Mouse (Mus musculus): Measurements from ENCODE around the gene Cirbp. TPM values are rescaled to one million over a fixed set of nuclear protein-coding genes. Genes with fewer than 3 reads are reported as not detected.

Cirbp gene
- total and polyA plus RNA-seq, 2 experiments from 2014 or later = 424 to 834 TPM

- DNase-seq (peak; percentile 100), ATAC-seq (peak; percentile 94)
- peak; percentile 25 for TF ChIP-seq CTCF (IDR thresholded peaks at IDR 0.05; ENCODE audit: low read depth)
- H3K36me3 ChIP-seq (ENCODE audit: insufficient read depth) = peaks cover 28% of the 10 kb centered on the region
- H3K9ac ChIP-seq = peak overlapping the region; percentile 47
- peak overlapping the region; percentile 87 for H3K27ac ChIP-seq (ENCODE audit: low read depth, low read length)
- no peaks in the 10 kb centered on the region for H3K27me3 ChIP-seq (ENCODE audit: insufficient read depth, low read length)
- peak overlapping the region; percentile 80 for H3K4me2 ChIP-seq (ENCODE audit: low read depth)
- H3K9me3 ChIP-seq (ENCODE audit: low read length) = no peaks in the 10 kb centered on the region
- peaks cover 12% of the 10 kb centered on the region for H3K4me1 ChIP-seq (ENCODE audit: insufficient read depth)
- WGBS = under 1% methylated on average over 55 of the region's 55 CpGs
- H3K4me3 ChIP-seq (ENCODE audit: low read depth, low read length) = peak overlapping the region; percentile 42
These were observed 6.0 kb upstream of the Cirbp start for GRCm38 (mm10) chr10:80159561-80160454.

GRCm38 (mm10) chr10:80160455-80161371, 5.1 kb upstream of the Cirbp start:
- WGBS = 5% methylated on average over 32 of the region's 33 CpGs
- ATAC-seq (no peak), DNase-seq (no peak)
- Histone ChIP-seq H3K9me3 (ENCODE audit: low read length) (no peaks in the 10 kb centered on the region), H3K27ac (ENCODE audit: low read depth, low read length) (peak overlapping the region; percentile 72), H3K4me3 (ENCODE audit: low read depth, low read length) (peak overlapping the region; percentile 42), H3K36me3 (ENCODE audit: insufficient read depth) (peaks cover 19% of the 10 kb centered on the region), H3K9ac (peak overlapping the region; percentile 37), H3K4me2 (ENCODE audit: low read depth) (peak overlapping the region; percentile 80), H3K27me3 (ENCODE audit: insufficient read depth, low read length) (no peaks in the 10 kb centered on the region), H3K4me1 (ENCODE audit: insufficient read depth) (peaks cover 18% of the 10 kb centered on the region)
- no peak for TF ChIP-seq CTCF (IDR thresholded peaks at IDR 0.05; ENCODE audit: low read depth)

- Histone ChIP-seq H3K27me3 (ENCODE audit: insufficient read depth, low read length) (no peaks in the 10 kb centered on the region), H3K9ac (peak overlapping the region; percentile 35; the same call in 1 of the 2 replicates), H3K36me3 (ENCODE audit: insufficient read depth) (peaks cover 10% of the 10 kb centered on the region), H3K9me3 (ENCODE audit: low read length) (no peaks in the 10 kb centered on the region), H3K4me3 (ENCODE audit: low read depth, low read length) (no peak overlapping the region), H3K4me1 (ENCODE audit: insufficient read depth) (peaks cover 24% of the 10 kb centered on the region), H3K27ac (ENCODE audit: low read depth, low read length) (no peak overlapping the region), H3K4me2 (ENCODE audit: low read depth) (no peak overlapping the region)
- no peak for TF ChIP-seq CTCF (IDR thresholded peaks at IDR 0.05; ENCODE audit: low read depth)
- DNase-seq (no peak), ATAC-seq (no peak)
- 20% methylated on average over 7 of the region's 7 CpGs for WGBS
These were observed 4.1 kb upstream of the Cirbp start for GRCm38 (mm10) chr10:80161522-80162242.

DNA sequence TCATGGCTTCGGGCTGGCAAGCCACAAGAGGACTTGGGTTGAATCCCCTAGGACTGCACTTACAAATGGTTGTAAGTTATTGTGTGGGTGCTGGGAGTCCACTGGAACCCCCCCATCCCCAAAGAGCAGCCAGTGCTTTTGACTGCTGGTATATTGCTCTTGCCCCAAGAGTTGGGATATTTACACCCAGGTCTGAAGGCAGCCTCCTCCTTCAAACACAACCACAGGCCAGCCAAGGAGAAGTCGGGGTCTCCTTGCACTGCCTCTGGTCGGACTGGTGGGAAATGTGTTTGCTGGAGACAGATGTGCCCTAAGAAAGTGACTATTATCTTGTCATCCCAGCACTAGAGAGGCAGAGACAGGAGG, 3.6 kb upstream of the Cirbp start:
- Histone ChIP-seq H3K27me3 (ENCODE audit: insufficient read depth, low read length) (no peaks in the 10 kb centered on the region), H3K4me1 (ENCODE audit: insufficient read depth) (peaks cover 29% of the 10 kb centered on the region), H3K4me2 (ENCODE audit: low read depth) (no peak overlapping the region), H3K4me3 (ENCODE audit: low read depth, low read length) (no peak overlapping the region), H3K9me3 (ENCODE audit: low read length) (no peaks in the 10 kb centered on the region), H3K27ac (ENCODE audit: low read depth, low read length) (no peak overlapping the region), H3K36me3 (ENCODE audit: insufficient read depth) (peaks cover 4% of the 10 kb centered on the region), H3K9ac (no peak overlapping the region)
- DNase-seq (no peak), ATAC-seq (no peak)
- 81% methylated on average over 3 of the region's 3 CpGs for WGBS
- no peak for TF ChIP-seq CTCF (IDR thresholded peaks at IDR 0.05; ENCODE audit: low read depth)

DNA sequence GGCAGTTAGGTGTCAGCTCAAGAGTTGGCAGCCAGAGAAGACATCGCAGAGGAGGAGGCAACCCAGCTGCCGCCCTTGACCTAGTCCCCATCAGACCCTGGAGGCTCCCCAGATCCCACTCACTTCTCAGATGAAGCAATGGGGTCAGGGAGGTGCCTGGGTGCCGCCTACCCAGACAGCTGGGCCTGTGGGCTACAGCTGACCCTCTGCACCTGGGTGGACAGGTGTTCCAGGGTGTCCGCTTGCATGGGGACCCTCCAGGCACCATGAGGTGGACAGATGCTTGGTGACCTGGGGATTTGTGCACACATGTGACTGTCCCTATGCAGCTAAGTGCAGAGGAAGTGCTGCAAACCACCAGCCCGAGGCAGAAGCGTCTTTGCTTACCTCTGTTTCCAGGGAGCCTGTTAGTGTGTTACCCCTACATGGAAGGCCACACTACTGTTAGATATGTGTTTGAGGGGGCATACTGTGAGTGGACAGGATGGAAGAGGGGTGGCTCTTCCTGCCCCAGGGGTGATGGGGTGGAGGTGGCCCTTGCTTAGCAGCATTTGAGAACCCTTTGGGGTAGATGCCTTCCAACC, 3.0 kb upstream of the Cirbp start:
- H3K4me2 ChIP-seq (ENCODE audit: low read depth) = no peak overlapping the region
- no peaks in the 10 kb centered on the region for H3K36me3 ChIP-seq (ENCODE audit: insufficient read depth)
- no peaks in the 10 kb centered on the region for H3K9me3 ChIP-seq (ENCODE audit: low read length)
- no peak overlapping the region for H3K4me3 ChIP-seq (ENCODE audit: low read depth, low read length)
- H3K9ac ChIP-seq = no peak overlapping the region
- ATAC-seq (no peak), DNase-seq (no peak)
- no peak overlapping the region for H3K27ac ChIP-seq (ENCODE audit: low read depth, low read length)
- peaks cover 29% of the 10 kb centered on the region for H3K4me1 ChIP-seq (ENCODE audit: insufficient read depth)
- TF ChIP-seq CTCF (IDR thresholded peaks at IDR 0.05; ENCODE audit: low read depth) = no peak
- WGBS = 82% methylated on average over 6 of the region's 6 CpGs
- H3K27me3 ChIP-seq (ENCODE audit: insufficient read depth, low read length) = no peaks in the 10 kb centered on the region

DNA sequence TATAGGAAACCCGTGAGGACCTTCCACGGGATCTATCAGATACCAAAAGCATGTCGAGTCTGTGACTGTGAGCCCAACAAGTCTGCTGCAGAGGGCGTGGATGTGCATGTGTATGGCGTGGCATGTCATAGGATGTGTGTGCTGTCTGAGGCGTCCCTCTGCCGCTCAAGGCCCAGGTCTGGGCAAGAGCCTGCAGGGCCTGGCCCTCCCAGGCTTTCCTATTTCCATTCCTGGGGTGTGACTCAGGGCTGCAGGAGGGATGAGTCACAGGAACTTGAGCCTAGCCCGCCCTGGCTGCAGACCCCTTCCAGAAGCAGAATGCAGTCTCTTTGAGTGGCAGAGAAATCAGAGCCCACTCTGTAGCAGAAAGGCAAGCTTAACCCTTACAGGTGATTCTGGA, 2.1 kb upstream of the Cirbp start:
- Histone ChIP-seq H3K36me3 (ENCODE audit: insufficient read depth) (no peaks in the 10 kb centered on the region), H3K27ac (ENCODE audit: low read depth, low read length) (no peak overlapping the region), H3K9ac (no peak overlapping the region), H3K4me3 (ENCODE audit: low read depth, low read length) (no peak overlapping the region), H3K4me2 (ENCODE audit: low read depth) (0 out of 2 replicates have a peak overlapping the region, but pooled peaks have one; percentile 83), H3K27me3 (ENCODE audit: insufficient read depth, low read length) (no peaks in the 10 kb centered on the region), H3K4me1 (ENCODE audit: insufficient read depth) (peaks cover 31% of the 10 kb centered on the region), H3K9me3 (ENCODE audit: low read length) (no peaks in the 10 kb centered on the region)
- ATAC-seq (no peak), DNase-seq (no peak)
- no peak for TF ChIP-seq CTCF (IDR thresholded peaks at IDR 0.05; ENCODE audit: low read depth)
- 77% methylated on average over 8 of the region's 8 CpGs for WGBS

Measured in forebrain, postnatal 0 days (tissue).